Mouse (Mus musculus) forebrain, embryonic 11.5 days (tissue): ENCODE results near the gene Teddm3. TPM values are rescaled to one million over a fixed set of nuclear protein-coding genes. Genes with fewer than 3 reads are reported as not detected.
"Not testable (repeated sequence)": the region's sequence is repeated elsewhere in the genome, so short reads cannot be mapped to it uniquely, and the experiment has no call there.

Experiments
- ATAC-seq: fragments of 200-750 bp; cut with Nextera tagmentation; replicated peaks from 2 replicates; pipeline ENCODE4 v1.8.0; 2017; ENCODE audit warnings: moderate TSS enrichment; ENCODE audit not compliant: low FRiP score
- DNase-seq: peaks from one replicate; pipeline ENCODE4 v3.0.0-alpha.2; 2017; ENCODE audit warnings: low spot score
- H3K27ac ChIP-seq: fragments of 300-500 bp; sonication (generic); 2 replicates; pipeline ENCODE4 v1.5.1; 2014; ENCODE audit warnings: low read depth, low read length
- H3K27me3 ChIP-seq: fragments of 300-500 bp; sonication (generic); 2 replicates; pipeline ENCODE4 v1.6.1; 2014; ENCODE audit warnings: mild to moderate bottlenecking, low read length, mixed read lengths; ENCODE audit not compliant: control insufficient read depth, insufficient read depth
- H3K36me3 ChIP-seq: fragments of 300-500 bp; sonication (generic); 2 replicates; pipeline ENCODE4 v1.6.1; 2014; ENCODE audit warnings: mild to moderate bottlenecking, low read length, moderate library complexity, mixed read lengths; ENCODE audit not compliant: control insufficient read depth, insufficient read depth
- H3K4me1 ChIP-seq: fragments of 300-500 bp; sonication (generic); replicated peaks from 2 replicates; pipeline ENCODE4 v1.6.1; 2014; ENCODE audit warnings: low read length, mixed read lengths; ENCODE audit not compliant: control insufficient read depth, insufficient read depth
- H3K4me2 ChIP-seq: fragments of 300-500 bp; sonication (generic); 2 replicates; pipeline ENCODE4 v1.6.1; 2014; ENCODE audit warnings: low read depth, mild to moderate bottlenecking, low read length, moderate library complexity, mixed read lengths; ENCODE audit not compliant: severe bottlenecking
- H3K4me3 ChIP-seq: fragments of 300-500 bp; sonication (generic); 2 replicates; pipeline ENCODE4 v1.5.1; 2014; ENCODE audit warnings: low read depth, low read length
- H3K9ac ChIP-seq: fragments of 300-500 bp; sonication (generic); 2 replicates; pipeline ENCODE4 v1.6.1; 2014; ENCODE audit warnings: low read length
- H3K9me3 ChIP-seq: fragments of 300-500 bp; sonication (generic); 2 replicates; pipeline ENCODE4 v1.6.1; 2016; ENCODE audit warnings: low read length, mixed read lengths; ENCODE audit not compliant: control insufficient read depth
- WGBS: fragments of 180-500 bp; shearing (Covaris S2); extraction: QIAGEN DNeasy Blood & Tissue Kit; methylation state at CpG from one replicate; pipeline ENCODE4 v1.1.7; 2014; 5-methylcytosine and 5-hydroxymethylcytosine counted together
- polyA plus RNA-seq: library from polyadenylated mRNA; unstranded; fragments of >200 nt; fragmentation: Nextera tagmentation; extraction: Ambion mirVana; gene quantifications from 2 replicates; pipeline ENCODE4 v1.2.1, GENCODE M21; 2014

The Teddm3 gene
- polyA plus RNA-seq, 1 experiment from 2014 or later, result not detected

GRCm38 (mm10) chr16:21127666-21128065, 26.1 kb downstream of the Teddm3 start:
- not testable (repeated sequence) for H3K36me3 ChIP-seq, H3K9ac ChIP-seq, H3K4me3 ChIP-seq, H3K27me3 ChIP-seq, H3K4me1 ChIP-seq, DNase-seq, H3K9me3 ChIP-seq, H3K4me2 ChIP-seq, ATAC-seq, H3K27ac ChIP-seq
- WGBS, result 93% methylated on average over 3 of the region's 3 CpGs

- WGBS, result 78% methylated on average over 2 of the region's 2 CpGs
- not testable (repeated sequence) for H3K27ac ChIP-seq, DNase-seq, H3K4me1 ChIP-seq, H3K4me2 ChIP-seq, H3K9ac ChIP-seq, H3K27me3 ChIP-seq, ATAC-seq, H3K36me3 ChIP-seq, H3K4me3 ChIP-seq, H3K9me3 ChIP-seq
These were observed 31.0 kb downstream of the Teddm3 start for GRCm38 (mm10) chr16:21122776-21123175.

GRCm38 (mm10) chr16:21116078-21116477, 37.7 kb downstream of the Teddm3 start:
- Histone ChIP-seq H3K4me3 (no peak overlapping the region), H3K27me3 (no peaks in the 10 kb centered on the region), H3K9me3 (no peaks in the 10 kb centered on the region), H3K27ac (no peak overlapping the region), H3K9ac (no peak overlapping the region), H3K4me2 (no peak overlapping the region), H3K36me3 (no peaks in the 10 kb centered on the region), H3K4me1 (no peaks in the 10 kb centered on the region)
- ATAC-seq, result no peak
- WGBS, result 86% methylated on average over 5 of the region's 5 CpGs
- DNase-seq, result no peak

GRCm38 (mm10) chr16:21109473-21109872, 44.3 kb downstream of the Teddm3 start:
- Histone ChIP-seq H3K9me3 (no peaks in the 10 kb centered on the region), H3K27ac (no peak overlapping the region), H3K27me3 (no peaks in the 10 kb centered on the region), H3K4me1 (no peaks in the 10 kb centered on the region), H3K4me3 (no peak overlapping the region), H3K9ac (no peak overlapping the region), H3K4me2 (no peak overlapping the region), H3K36me3 (no peaks in the 10 kb centered on the region)
- 90% methylated on average over 1 of the region's 1 CpGs for WGBS
- DNase-seq (no peak), ATAC-seq (no peak)

Other genes starting within 250 kb of the Teddm3 start
- gene Ephb3, start 50.8 kb upstream of the Teddm3 start, polyA plus RNA-seq, result 14.8 and 14.9 TPM in 2 replicates